Mouse (Mus musculus): ENCODE measurements around the gene Gpr141.

Gpr141 gene

GRCm38 (mm10) chr13:19730826-19731225 lies 93.2 kb downstream of the Gpr141 start:
- DNase-seq (ENCODE audit: low read depth, low spot score): no peak

- DNase-seq (ENCODE audit: low read depth, low spot score): no peak
Observed at GRCm38 (mm10) chr13:19718954-19719353, 105.1 kb downstream of the Gpr141 start.

DNA sequence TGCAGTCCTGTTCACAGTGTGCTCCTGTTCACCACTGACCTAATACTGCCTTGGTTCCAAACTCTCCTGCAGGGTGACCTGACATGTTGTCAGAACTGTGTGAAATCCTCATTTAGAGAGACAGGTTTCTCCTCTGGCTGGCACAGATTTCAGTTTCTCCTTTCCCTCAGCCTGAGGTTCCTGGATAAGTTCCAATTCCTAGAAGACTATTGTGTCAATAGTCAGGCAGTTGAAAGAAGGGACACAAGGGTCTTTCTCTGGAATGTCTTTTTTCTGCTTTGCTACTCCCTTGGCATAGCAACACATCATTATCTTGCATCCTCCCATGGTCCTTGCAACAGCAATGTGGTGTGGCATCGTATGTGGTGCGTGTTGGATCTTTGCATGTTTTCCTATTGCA lies 106.9 kb downstream of the Gpr141 start:
- no peak for DNase-seq (ENCODE audit: low read depth, low spot score)

DNA sequence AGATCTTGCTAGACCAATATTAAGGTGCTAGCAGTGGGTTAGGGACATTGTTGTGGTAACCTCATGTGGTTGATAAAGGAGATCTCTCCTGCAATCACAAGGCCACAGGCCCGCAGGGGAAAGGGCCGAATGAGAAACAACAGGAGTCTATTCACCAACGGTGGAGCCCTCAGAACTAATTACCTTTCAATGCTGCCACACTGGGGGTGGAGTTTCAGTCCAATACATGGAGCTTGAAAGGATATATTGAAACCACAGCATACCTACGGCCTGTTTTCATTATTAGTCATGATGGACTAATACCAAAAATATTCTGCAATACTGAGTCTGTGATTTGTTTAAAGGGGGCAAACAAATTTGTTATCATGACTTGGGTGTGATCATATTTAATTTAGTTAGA lies 120.3 kb downstream of the Gpr141 start:
- no peak for DNase-seq (ENCODE audit: low read depth, low spot score)

DNA sequence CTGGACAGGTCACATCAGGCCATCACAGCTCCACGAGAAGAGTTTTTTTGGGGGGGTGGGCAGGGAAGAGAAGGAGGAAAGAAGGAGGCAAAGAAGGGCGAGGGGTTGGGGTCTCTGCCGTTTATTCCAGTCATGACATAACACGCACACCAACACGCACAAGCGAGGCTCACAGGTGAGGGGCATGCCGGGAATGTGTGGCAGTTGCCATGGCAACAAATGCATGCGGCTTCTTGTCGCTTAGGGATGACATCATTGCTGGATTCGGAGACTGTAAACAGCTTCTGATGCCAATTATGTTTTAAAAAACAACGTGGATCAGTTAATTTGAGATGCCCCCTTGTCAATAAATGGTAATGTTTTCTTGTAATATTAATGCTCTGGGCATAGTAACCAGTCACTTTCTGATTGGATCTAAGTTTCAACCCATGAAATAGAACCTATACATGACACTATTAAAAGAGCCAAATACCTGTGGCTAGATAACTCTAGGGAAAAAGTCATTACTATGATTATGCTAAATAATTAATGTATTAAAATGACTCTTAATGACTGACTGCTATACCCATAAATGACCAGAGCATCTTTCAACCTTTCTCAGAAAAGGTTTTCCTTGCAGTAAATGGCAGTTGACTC lies 122.5 kb downstream of the Gpr141 start:
- DNase-seq (ENCODE audit: low read depth, low spot score): no peak

DNA sequence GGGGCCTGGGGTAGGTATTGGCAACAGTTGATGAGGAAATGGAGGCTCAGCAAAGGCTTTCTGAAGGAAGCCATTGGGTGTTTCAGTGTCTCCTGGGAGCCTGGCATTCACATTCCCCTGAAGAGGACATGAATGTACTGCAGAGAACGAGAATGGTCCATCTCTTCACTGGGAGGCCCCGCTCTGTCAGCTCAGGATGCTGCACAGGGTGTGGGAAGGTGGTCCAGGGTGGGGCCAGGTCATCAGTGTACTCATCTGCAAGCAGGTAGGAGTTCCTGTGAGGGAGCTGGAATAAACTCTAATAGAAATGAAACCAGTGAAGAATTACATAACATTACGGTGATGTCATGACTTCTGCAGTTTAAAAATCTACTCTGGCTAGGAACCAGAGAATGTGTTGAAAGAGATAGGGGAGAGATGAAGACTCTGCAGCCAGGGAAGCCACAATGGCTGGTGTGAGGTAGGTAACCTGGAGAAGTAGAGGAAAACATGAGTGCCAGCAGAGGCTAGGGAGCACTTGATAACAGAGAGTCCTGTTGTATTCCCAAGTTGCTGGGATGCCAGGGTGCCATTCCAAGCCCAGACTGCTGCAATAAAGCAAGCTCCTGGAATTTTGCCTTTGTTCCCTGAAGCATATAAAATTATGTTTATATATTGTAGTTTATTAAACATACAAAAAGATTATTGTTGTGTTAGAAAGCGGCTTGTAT lies 123.2 kb downstream of the Gpr141 start:
- no peak for DNase-seq (ENCODE audit: low read depth, low spot score)
